Mouse (Mus musculus): ENCODE results near the gene C8b. TPM values are rescaled to one million over a fixed set of nuclear protein-coding genes. Genes with fewer than 3 reads are reported as not detected.

The C8b gene
- polyA plus RNA-seq (2015; fragmentation: Nextera tagmentation; extraction: Ambion mirVana): 76.4 and 95.1 TPM in 2 replicates

- no peaks in the 10 kb centered on the region for H3K36me3 ChIP-seq (ENCODE audit: control insufficient read depth, insufficient read depth)
- no peaks in the 10 kb centered on the region for H3K4me1 ChIP-seq (ENCODE audit: control insufficient read depth, low read depth, low read length)
- H3K27ac ChIP-seq (ENCODE audit: low read length): peak within 1 kb of the TSS; percentile 74
- WGBS (ENCODE audit: insufficient replicate concordance): 66% methylated on average over 8 of the region's 8 CpGs
- H3K27me3 ChIP-seq (ENCODE audit: control insufficient read depth, insufficient read depth, low read depth, low read length): no peaks in the 10 kb centered on the region
- ATAC-seq (ENCODE audit: low read depth): peak; percentile 86
- H3K4me3 ChIP-seq (ENCODE audit: low read depth, low read length): peak within 1 kb of the TSS; percentile 40
- no peak within 1 kb of the TSS for H3K9ac ChIP-seq (ENCODE audit: low read depth, low read length)
- no peaks in the 10 kb centered on the region for H3K9me3 ChIP-seq (replicated peaks; ENCODE audit: control insufficient read depth, low read length)
- H3K4me2 ChIP-seq (ENCODE audit: low read depth, low read length): peak within 1 kb of the TSS; percentile 35; the same call in 1 of the 2 replicates
Measured at GRCm38 (mm10) chr4:104766065-104766464, at the start of gene C8b. Gene C8b, plus strand, starts transcription at chr4:104766317.

DNA sequence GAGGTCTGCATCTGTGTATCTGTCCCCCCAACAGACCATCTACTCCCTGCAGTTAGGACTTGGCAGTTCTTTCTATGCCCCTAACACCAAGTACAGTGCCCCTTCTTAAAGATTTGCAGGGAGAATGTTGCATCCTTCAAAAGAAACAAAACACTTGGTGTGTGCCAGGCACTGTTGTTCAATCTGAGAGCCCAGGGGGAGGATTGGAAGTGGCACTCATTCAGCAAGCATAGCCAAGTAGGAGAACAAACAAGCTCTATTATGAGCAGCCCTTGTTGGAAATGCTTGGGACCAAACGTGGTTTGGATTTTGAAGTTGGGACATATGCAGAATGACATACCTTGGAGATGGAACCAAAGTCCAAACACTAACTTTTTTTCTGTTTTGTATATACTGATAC is 49.6 kb upstream of the C8b start:
- H3K4me1 ChIP-seq (ENCODE audit: control insufficient read depth, low read depth, low read length): no peaks in the 10 kb centered on the region
- no peaks in the 10 kb centered on the region for H3K36me3 ChIP-seq (ENCODE audit: control insufficient read depth, insufficient read depth)
- no peaks in the 10 kb centered on the region for H3K27me3 ChIP-seq (ENCODE audit: control insufficient read depth, insufficient read depth, low read depth, low read length)
- WGBS (ENCODE audit: insufficient replicate concordance): 33% methylated on average over 1 of the region's 1 CpGs
- H3K27ac ChIP-seq (ENCODE audit: low read length): no peak overlapping the region
- no peak overlapping the region for H3K4me3 ChIP-seq (ENCODE audit: low read depth, low read length)
- no peaks in the 10 kb centered on the region for H3K9me3 ChIP-seq (replicated peaks; ENCODE audit: control insufficient read depth, low read length)
- H3K9ac ChIP-seq (ENCODE audit: low read depth, low read length): no peak overlapping the region
- no peak overlapping the region for H3K4me2 ChIP-seq (ENCODE audit: low read depth, low read length)
- ATAC-seq (ENCODE audit: low read depth): no peak

DNA sequence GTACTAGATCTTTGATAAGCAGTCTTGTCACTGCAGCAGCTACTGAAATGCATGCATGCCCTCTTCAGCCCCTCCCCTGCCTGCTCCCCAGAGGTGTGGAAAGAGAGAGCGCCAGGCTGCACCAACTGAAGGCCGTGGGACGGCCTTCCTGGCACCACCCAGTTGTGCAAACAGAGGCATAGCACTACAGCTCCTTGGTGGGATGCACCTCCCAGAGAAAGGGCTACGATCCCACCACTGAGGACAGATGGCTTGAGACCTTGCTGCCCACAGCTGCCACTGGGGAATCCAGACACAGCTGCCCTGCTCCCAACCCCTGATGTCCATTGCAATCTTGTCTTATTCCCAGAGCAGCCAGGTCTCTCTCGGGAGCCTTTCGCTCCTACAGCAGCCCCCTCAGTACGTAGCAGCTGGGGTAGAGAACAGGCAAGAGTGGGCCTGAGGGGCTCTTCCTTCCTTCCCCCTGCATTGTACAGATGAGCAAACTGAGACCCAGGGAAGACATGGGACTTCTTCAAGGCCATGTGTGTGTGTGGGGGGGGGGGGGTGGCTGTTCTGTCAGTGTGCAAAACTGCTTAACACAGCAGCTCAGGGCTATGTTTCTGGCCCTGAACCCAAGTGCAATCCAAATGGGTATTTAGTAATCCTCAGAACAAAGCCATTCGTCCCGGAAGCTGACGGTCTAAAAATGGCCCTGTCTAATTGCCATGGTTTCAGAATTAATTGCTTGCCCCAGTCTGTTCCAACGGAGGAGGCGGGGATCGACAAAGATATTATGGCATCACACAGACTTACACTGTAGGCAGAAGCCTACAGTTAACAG is 46.9 kb upstream of the C8b start:
- ATAC-seq (ENCODE audit: low read depth): no peak
- Histone ChIP-seq H3K9ac (ENCODE audit: low read depth, low read length) (no peak overlapping the region), H3K4me1 (ENCODE audit: control insufficient read depth, low read depth, low read length) (no peaks in the 10 kb centered on the region), H3K9me3 (replicated peaks; ENCODE audit: control insufficient read depth, low read length) (no peaks in the 10 kb centered on the region), H3K36me3 (ENCODE audit: control insufficient read depth, insufficient read depth) (no peaks in the 10 kb centered on the region), H3K4me2 (ENCODE audit: low read depth, low read length) (no peak overlapping the region), H3K4me3 (ENCODE audit: low read depth, low read length) (no peak overlapping the region), H3K27ac (ENCODE audit: low read length) (no peak overlapping the region), H3K27me3 (ENCODE audit: control insufficient read depth, insufficient read depth, low read depth, low read length) (no peaks in the 10 kb centered on the region)
- 58% methylated on average over 13 of the region's 13 CpGs for WGBS (ENCODE audit: insufficient replicate concordance)

DNA sequence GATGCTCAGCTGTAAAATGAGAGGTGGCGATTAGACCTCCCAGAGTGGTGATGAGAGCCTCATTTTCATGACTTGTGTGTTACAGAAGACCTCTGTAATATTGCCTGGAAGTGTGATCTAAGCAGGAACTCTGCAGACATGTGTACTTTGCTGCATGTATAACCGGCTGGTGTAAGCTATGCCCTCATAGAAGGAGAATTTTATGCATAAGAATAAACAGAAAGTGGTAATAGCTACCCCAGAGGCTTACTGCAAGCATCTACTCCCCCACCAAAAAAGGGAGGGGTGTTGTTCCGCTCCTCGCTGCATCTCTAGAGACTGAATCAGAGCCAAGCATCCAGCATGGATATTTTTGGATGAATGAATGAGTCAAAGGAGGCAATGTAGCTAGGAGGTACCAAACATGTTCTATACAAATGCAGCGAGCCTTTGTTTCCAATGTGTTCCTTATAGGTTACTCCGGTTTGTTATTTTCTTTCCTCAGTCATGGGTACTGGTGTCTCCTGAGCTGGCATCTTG is 42.5 kb upstream of the C8b start:
- Histone ChIP-seq H3K4me3 (ENCODE audit: low read depth, low read length) (no peak overlapping the region), H3K36me3 (ENCODE audit: control insufficient read depth, insufficient read depth) (no peaks in the 10 kb centered on the region), H3K4me1 (ENCODE audit: control insufficient read depth, low read depth, low read length) (no peaks in the 10 kb centered on the region), H3K4me2 (ENCODE audit: low read depth, low read length) (no peak overlapping the region), H3K9ac (ENCODE audit: low read depth, low read length) (no peak overlapping the region), H3K9me3 (replicated peaks; ENCODE audit: control insufficient read depth, low read length) (no peaks in the 10 kb centered on the region), H3K27me3 (ENCODE audit: control insufficient read depth, insufficient read depth, low read depth, low read length) (no peaks in the 10 kb centered on the region), H3K27ac (ENCODE audit: low read length) (no peak overlapping the region)
- WGBS (ENCODE audit: insufficient replicate concordance): 59% methylated on average over 6 of the region's 6 CpGs
- ATAC-seq (ENCODE audit: low read depth): no peak

GRCm38 (mm10) chr4:104724258-104724657 is 41.9 kb upstream of the C8b start:
- H3K27me3 ChIP-seq (ENCODE audit: control insufficient read depth, insufficient read depth, low read depth, low read length): no peaks in the 10 kb centered on the region
- no peaks in the 10 kb centered on the region for H3K4me1 ChIP-seq (ENCODE audit: control insufficient read depth, low read depth, low read length)
- H3K4me2 ChIP-seq (ENCODE audit: low read depth, low read length): no peak overlapping the region
- H3K9me3 ChIP-seq (replicated peaks; ENCODE audit: control insufficient read depth, low read length): no peaks in the 10 kb centered on the region
- H3K36me3 ChIP-seq (ENCODE audit: control insufficient read depth, insufficient read depth): no peaks in the 10 kb centered on the region
- no peak overlapping the region for H3K27ac ChIP-seq (ENCODE audit: low read length)
- no peak overlapping the region for H3K9ac ChIP-seq (ENCODE audit: low read depth, low read length)
- WGBS (ENCODE audit: insufficient replicate concordance): 56% methylated on average over 5 of the region's 5 CpGs
- no peak overlapping the region for H3K4me3 ChIP-seq (ENCODE audit: low read depth, low read length)
- no peak for ATAC-seq (ENCODE audit: low read depth)

- Histone ChIP-seq H3K27me3 (ENCODE audit: control insufficient read depth, insufficient read depth, low read depth, low read length) (no peaks in the 10 kb centered on the region), H3K9me3 (replicated peaks; ENCODE audit: control insufficient read depth, low read length) (no peaks in the 10 kb centered on the region), H3K4me2 (ENCODE audit: low read depth, low read length) (no peak overlapping the region), H3K27ac (ENCODE audit: low read length) (no peak overlapping the region), H3K4me3 (ENCODE audit: low read depth, low read length) (no peak overlapping the region), H3K4me1 (ENCODE audit: control insufficient read depth, low read depth, low read length) (no peaks in the 10 kb centered on the region), H3K36me3 (ENCODE audit: control insufficient read depth, insufficient read depth) (no peaks in the 10 kb centered on the region), H3K9ac (ENCODE audit: low read depth, low read length) (no peak overlapping the region)
- no peak for ATAC-seq (ENCODE audit: low read depth)
- 34% methylated on average over 3 of the region's 3 CpGs for WGBS (ENCODE audit: insufficient replicate concordance)
Measured at GRCm38 (mm10) chr4:104725673-104726072, 40.4 kb upstream of the C8b start.

DNA sequence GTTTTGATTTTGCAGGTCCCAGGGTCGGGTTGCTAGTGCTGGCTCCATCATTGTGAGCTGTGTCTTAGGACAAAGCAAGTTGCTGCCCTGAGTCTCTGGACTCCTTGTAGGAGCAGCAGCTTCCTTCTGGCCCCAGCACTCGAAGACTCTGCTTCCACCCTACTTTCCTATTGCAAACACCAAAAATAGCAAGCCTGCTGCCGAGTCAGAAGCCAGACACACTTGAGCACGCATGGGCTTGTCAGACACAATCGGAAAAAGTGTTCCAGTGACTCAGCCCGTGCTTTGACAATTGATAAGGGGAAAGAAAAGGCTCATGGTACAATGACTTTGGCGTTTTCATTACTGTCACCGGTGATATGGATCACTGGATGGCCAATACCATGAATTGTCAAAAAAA is 36.9 kb upstream of the C8b start:
- Histone ChIP-seq H3K36me3 (ENCODE audit: control insufficient read depth, insufficient read depth) (no peaks in the 10 kb centered on the region), H3K9me3 (replicated peaks; ENCODE audit: control insufficient read depth, low read length) (no peaks in the 10 kb centered on the region), H3K4me1 (ENCODE audit: control insufficient read depth, low read depth, low read length) (no peaks in the 10 kb centered on the region), H3K4me2 (ENCODE audit: low read depth, low read length) (no peak overlapping the region), H3K27ac (ENCODE audit: low read length) (no peak overlapping the region), H3K9ac (ENCODE audit: low read depth, low read length) (no peak overlapping the region), H3K27me3 (ENCODE audit: control insufficient read depth, insufficient read depth, low read depth, low read length) (no peaks in the 10 kb centered on the region), H3K4me3 (ENCODE audit: low read depth, low read length) (no peak overlapping the region)
- ATAC-seq (ENCODE audit: low read depth): no peak
- WGBS (ENCODE audit: insufficient replicate concordance): 41% methylated on average over 8 of the region's 8 CpGs

GRCm38 (mm10) chr4:104746500-104746899 is 19.6 kb upstream of the C8b start:
- no peaks in the 10 kb centered on the region for H3K9me3 ChIP-seq (replicated peaks; ENCODE audit: control insufficient read depth, low read length)
- H3K9ac ChIP-seq (ENCODE audit: low read depth, low read length): no peak overlapping the region
- 52% methylated on average over 6 of the region's 6 CpGs for WGBS (ENCODE audit: insufficient replicate concordance)
- no peak overlapping the region for H3K4me2 ChIP-seq (ENCODE audit: low read depth, low read length)
- no peak overlapping the region for H3K27ac ChIP-seq (ENCODE audit: low read length)
- H3K4me3 ChIP-seq (ENCODE audit: low read depth, low read length): no peak overlapping the region
- ATAC-seq (ENCODE audit: low read depth): no peak
- no peaks in the 10 kb centered on the region for H3K36me3 ChIP-seq (ENCODE audit: control insufficient read depth, insufficient read depth)
- H3K4me1 ChIP-seq (ENCODE audit: control insufficient read depth, low read depth, low read length): no peaks in the 10 kb centered on the region
- no peaks in the 10 kb centered on the region for H3K27me3 ChIP-seq (ENCODE audit: control insufficient read depth, insufficient read depth, low read depth, low read length)

DNA sequence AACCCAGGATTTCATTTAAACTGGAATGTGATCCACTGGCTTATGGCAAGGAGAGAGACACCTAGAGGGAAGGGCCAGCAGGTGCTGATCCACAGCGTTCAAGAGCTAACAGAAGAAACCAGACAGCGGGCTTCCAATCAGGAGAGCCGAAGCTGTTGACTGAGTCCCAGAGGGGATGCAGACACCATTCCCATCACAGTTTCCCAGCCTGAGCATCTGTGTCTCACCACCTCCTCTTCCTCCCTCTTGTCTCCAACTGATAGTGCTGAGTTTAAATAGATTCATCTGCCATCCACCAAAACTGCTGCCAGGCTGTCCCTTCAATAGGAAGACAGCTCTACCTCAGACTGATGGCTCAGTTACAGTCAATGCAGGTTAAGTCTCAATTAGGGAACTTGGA is 12.0 kb upstream of the C8b start:
- WGBS (ENCODE audit: insufficient replicate concordance): 68% methylated on average over 3 of the region's 3 CpGs
- no peaks in the 10 kb centered on the region for H3K9me3 ChIP-seq (replicated peaks; ENCODE audit: control insufficient read depth, low read length)
- no peak overlapping the region for H3K4me2 ChIP-seq (ENCODE audit: low read depth, low read length)
- ATAC-seq (ENCODE audit: low read depth): no peak
- no peak overlapping the region for H3K9ac ChIP-seq (ENCODE audit: low read depth, low read length)
- no peaks in the 10 kb centered on the region for H3K4me1 ChIP-seq (ENCODE audit: control insufficient read depth, low read depth, low read length)
- no peaks in the 10 kb centered on the region for H3K36me3 ChIP-seq (ENCODE audit: control insufficient read depth, insufficient read depth)
- no peak overlapping the region for H3K4me3 ChIP-seq (ENCODE audit: low read depth, low read length)
- no peak overlapping the region for H3K27ac ChIP-seq (ENCODE audit: low read length)
- H3K27me3 ChIP-seq (ENCODE audit: control insufficient read depth, insufficient read depth, low read depth, low read length): no peaks in the 10 kb centered on the region

Measured in liver, embryonic 16.5 days (tissue).